Mouse (Mus musculus): Measurements from ENCODE around the gene Taok1.
"Not testable (repeated sequence)": the region's sequence is repeated elsewhere in the genome, so short reads cannot be mapped to it uniquely, and the experiment has no call there.

Gene Taok1

DNA sequence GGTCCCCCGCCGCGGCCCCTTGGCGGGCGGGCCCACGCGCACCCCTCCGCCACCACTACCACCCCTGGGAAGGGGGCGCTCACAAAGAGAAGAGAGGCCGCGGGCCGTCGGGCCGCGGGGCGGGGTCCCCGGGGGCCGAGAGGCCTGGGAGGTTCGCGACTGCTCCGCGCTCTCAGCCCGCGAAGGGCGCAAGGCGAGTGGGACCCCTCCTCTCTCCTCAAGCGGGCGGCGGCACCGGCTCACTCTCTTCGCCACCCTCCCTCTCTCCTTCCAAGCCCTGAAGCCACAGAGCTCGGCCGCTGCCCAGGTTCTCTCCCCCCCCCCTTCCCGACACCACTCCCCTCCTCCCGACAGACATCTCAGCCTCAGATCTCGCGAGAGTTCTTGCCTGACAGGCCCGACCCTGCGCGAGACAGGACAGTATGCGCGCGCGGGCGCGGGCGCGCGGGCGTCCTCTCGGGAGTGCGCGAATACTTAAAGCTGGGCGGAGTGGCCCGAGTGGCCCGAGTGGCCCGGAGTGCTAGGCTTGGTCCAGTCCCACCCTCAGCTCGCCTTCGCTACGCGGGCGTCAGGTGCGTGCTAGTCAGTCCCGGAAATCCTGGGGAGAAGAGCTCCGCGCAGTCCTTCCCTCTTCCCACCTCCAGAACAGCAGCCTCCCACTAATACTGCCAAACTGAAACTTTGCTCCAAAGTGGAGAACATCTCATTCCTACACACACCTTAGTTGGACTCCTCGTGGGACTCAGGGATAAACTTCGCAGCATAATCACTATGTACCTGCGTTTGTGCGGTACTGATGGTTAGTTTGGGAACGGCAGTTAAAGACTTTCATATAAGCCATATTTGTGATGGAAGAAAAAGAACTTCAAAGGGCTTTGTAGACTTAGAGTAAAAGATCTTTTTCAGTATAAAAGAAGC, at the start of gene Taok1:
TSS of gene Taok1 (minus strand) at position 278 of the 918 bp plus-strand sequence.
- peak; percentile 96 for DNase-seq

DNA sequence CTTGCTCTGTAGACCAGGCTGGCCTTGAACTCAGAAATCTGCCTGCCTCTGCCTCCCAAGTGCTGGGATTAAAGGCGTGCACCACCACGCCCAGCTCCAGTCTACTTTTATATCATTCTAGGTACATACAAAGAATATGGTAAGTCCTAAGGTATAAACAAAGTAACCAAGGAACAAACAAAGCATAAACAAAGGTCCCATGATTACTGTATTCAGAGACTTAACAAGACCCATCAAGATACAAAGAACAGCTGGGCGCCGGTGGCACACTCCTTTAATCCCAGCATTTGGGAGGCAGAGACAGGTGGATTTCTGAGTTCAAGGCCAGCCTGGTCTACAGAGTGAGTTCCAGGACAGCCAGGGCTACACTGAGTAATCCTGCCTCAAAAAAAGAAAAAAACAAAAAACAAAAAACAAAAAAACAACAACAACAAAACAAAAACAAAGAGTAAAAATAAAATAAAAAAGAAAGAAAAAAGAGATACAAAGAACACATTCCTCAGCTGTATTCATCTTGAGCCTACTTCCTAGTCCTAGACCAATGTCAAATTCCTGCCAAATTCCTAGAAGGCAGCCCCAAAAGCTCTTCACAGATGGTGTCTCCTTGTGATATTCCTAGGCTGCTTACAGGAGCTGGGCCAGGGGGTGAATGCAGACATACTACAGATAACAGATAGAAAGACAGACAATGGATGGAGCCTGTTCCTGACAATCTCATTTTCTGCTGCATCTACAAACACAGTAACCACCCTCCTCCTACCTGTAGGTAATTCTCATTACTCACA, 46.0 kb upstream of the Taok1 start:
- not testable (repeated sequence) for DNase-seq

DNA sequence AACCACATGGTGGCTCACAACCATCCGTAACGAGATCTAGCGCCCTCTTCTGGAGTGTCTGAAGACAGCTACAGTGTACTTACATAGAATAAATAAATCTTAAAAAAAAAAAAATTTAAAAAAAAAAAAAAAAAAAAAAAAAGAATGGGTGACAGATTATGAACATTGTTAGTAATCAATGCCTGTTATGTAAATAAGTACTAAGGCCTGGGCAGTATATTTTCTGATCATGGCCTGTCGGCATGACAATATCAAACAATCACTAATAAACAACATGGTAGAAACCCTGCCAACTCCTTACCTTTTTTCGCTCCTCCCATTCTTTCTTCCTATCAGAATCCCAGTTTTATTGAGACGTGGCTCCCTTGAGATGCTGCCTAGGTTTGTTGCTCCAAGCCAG, 44.9 kb upstream of the Taok1 start:
- no peak for DNase-seq

DNA sequence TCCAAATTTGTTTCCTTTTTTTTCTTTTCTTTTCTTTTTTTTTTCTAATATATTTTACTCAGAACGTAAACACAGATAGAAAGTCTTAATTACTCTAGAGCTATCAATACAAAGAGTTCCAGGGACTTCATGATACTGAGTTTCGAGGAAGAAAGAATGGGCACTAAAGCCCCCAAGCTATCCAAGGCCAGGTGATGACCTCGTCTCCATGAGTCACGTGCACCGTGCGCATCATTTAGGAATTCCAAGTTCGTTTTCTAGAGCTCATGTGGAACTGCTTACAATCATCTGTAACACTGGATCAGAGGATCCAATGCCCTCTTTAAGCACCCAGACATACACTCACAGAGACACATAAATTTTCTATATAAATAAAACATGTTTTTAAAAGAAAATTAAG, 41.3 kb upstream of the Taok1 start:
- DNase-seq: no peak

DNA sequence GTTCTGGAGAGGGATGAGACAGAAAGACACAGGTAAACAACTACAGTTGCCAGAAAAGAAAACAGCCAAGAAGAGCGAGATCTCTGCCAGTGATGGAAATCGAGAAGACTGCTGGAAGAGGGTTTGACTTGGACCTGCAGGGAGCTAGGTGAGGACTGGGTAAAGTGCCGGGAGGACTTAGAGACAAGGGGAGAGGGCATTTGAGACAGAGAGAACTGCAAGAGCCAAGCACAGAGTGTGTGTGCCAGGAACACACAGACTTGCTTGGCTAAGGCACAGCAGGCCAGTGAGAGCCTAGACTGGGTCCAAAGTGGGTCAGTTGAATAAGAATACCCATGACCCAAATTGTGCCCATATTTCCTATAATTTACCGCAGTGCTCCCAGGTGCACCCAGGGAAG, 37.9 kb upstream of the Taok1 start:
- no peak for DNase-seq

DNA sequence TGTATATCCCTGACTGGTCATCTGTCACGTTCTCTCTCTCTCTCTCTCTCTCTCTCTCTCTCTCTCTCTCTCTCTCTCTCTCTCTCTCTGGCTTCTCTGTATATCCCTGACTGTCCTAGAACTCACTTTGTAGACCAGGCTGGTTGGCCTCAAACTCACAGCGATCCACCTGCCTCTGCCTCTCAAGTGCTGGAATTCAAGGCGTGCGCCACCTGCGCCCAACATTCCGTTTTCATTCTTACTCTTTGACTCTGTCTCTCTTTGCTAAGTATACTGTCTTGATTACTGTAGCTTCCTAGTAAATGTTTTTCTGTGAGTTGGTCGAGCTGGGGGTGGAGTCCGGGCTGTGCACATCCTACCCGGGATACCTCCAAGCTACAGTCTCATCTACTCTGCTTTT, 33.8 kb upstream of the Taok1 start:
- DNase-seq: no peak

DNA sequence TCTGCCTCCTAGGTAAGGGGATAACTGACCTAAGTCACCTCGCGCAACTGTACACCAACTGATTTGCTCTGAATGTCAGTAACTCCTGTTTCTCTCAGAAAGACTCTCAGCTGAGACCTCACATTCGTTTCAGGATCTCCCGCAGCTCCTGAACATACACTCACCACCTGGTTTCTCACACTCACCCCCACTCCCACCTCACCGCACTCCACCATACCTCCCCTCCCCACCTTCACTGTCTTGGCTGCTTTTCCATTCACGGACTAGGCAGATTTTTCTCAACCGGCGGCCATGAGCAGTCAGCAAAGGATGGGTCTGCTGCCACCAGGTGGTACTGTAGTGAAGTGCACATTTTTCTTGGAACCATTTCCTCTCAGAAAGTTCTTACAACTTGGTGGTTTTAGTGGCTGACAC, 22.6 kb upstream of the Taok1 start:
- peak; percentile 58 for DNase-seq

DNA sequence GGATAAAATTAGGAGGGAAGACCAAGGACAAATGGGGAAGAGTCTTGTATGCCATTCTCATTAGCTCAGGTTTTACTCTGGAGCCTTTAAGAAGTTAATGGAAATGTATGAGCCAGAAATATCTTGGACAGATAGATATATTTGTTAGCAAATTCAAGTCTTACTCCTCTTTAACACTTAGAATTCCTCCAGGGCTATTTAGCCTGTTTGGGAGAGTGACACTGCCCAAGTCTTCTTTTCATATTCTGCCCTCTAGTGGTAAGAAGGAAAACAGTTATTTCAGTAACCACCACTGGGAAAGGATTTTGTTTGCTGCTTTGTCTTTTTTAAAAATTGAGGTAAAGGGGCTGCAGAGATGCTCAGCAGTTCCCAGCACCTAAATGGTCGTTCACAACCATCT, 21.9 kb upstream of the Taok1 start:
- no peak for DNase-seq

DNA sequence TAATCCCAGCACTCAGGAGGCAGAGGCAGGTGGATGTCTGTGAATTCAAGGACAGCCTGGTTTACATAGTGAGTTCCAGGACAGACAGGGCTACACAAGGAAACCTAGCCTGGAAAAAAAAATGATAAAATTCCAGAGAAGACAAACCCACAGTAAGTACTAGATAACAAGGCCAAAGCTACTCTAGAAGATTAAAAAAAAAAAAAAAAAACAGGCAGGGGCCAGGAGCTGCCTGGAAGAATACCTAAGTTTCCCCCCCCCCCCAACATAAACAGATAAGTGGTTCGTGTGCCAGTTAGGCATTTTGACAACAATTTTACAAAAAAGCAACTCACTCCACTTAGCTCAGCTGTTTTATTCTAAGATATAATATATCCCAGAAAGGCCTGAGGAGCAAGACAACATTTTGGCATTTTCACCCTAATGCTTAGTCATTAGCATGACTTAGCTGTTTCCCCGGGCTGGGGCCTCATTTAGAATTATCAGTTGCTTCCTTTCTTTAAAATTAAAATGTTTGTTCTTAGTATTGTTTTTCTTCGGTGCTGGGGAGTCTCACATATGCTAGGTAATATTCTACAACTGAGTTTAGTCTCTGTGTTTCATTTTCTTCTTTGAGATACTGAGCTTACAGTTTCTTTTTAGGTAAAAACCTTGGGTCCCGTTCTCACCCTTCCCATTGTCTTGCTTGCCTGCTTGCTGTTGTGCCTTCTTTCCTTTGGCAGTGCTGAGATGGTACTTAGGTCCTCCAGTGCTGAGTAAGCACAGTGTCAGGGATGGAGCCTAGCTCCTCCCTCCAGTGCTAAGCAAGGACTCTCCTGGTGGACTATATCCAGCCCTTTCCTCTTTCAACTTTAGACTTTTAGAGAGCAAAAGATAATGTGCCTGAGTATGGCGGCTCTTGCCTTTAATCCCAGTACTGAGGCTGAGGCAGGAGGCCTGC, 19.3 kb upstream of the Taok1 start:
- no peak for DNase-seq

DNA sequence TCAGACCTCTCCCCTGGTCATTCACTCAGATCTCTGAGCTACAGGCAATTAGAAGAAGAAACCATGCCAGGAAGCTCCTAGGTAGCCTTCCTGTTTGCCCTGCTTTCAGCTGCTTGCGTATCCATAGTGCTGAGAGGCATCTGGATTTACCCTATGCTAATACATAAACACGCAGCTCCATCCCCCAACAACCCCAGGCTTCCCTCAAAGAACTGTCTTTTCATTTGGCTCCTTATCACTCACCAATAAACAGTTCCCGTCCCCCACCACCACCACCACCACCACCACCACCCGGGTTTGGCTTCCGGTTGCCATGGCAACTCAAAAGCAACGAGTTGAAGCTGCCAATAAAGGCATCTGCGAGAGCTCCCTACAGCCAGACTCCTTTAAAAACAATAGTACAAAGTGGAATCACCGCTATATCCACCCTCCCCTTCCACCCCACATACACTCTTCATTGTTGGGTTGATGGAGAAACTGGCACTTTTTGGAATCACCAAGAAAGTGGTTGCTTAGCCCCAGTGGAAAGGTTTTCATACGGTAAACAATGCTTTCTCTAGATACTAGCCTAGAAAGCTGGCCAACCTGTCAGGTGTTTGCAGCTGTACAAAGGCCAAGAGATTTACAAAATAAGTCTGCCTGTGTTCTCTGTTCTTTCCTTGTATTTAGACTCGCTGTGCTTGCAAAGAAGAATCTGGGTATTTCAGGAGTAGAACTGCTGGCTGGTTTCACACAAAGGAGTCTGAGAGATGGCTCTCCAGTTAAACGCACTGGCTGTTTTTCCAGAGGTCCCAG, 17.6 kb upstream of the Taok1 start:
- DNase-seq: peak; percentile 86

DNA sequence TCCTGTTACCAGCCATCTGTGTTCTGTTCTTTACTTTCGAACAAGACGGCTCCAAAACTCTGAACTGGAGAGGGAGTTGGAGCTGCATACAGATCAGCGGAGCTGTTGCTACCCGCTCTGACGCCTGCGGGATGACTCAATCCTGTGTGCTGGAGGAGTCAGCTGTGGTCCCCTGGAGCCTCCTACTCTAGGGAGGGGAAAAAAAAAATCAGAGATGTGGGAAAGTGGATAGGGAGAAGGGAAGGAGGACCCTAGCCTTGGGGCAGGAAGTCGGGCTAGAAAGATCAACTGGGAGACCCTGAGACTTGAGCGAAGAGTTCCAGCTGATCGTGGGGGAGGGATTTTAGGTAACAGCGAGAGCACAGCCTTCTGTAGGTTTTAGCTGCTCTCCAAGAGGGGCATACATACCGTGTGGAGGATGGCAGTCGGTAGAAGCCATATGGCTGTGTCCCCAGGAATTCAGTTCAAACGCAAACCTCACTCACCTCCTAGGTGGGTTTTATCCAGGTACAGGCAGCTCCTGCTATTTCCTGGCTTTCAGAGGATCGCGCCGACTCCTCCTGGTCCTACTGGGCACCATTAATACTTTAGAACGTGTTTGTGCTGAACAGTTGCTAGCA, 16.9 kb upstream of the Taok1 start:
- DNase-seq: peak; percentile 91

DNA sequence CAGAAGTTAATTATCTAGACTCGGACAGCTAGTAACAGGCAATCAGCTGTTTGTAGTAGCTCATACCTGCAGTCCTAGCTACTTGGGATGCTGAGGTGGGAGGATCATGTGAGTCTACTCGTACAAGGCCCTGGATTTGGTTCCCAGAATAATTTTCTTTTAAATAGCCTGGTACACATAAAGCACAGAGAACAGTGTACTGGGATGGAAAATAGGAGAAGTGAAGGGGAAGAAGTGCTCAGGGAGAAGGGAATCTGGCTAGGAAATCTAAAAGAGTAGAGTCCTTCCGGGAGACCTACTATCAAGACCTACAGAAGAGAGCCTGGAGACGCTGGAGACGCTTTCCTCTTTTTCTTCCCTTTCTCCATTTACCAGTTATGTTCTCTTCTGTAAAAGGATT, 16.4 kb upstream of the Taok1 start:
- no peak for DNase-seq

DNA sequence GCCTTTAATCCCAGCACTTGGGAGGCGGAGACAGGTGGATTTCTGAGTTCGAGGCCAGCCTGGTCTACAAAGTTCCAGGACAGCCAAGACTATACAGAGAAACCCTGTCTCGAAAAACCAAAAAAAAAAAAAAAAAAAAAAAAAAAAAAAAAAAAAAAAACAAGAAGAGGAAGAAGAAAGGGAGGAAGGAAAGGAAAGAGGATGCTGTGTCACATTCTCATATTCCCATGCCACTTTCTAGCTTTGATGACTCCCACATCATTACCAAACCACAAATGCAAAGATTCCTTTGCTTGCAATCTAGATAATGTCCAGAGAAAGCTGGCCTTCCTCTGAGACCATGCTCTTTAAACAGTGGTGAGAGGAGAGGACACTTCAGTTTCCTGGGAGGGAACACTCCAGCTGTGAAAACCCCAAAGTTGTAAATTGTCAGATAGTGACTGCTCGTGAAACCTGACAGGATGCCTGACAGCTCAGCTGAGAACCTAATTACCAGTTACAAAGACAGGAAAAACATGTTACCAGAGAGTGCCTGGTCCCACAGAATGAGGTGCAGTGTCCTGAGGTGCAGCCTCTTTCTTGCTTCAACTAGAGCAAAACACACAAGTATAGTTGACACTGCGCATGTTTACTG, 14.4 kb upstream of the Taok1 start:
- no peak for DNase-seq

DNA sequence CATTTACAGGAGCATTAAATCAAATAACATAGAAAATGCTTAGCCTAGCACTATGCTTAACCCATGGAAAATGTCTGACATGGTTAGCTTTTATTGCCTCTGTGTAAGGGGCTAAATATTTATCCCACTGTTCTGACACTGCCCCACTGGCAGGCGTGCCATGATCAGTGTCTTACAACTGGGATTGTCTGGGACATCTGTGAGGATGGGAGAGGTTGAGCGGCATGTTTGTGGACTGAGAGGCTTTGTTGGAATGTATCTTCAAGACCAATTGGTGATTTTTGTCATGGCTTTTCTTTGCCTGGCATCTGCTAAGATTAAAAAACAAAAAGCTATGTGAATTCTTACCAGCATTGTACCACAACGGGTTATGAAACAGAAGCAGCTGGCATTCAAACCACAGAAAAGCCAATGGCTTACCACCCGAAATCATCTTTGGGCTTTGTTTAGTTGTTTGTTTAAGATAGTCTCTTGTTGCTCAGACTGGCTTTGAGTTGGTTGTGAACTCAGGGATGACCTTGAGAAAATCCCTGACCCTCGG, 7.5 kb upstream of the Taok1 start:
- no peak for DNase-seq

DNA sequence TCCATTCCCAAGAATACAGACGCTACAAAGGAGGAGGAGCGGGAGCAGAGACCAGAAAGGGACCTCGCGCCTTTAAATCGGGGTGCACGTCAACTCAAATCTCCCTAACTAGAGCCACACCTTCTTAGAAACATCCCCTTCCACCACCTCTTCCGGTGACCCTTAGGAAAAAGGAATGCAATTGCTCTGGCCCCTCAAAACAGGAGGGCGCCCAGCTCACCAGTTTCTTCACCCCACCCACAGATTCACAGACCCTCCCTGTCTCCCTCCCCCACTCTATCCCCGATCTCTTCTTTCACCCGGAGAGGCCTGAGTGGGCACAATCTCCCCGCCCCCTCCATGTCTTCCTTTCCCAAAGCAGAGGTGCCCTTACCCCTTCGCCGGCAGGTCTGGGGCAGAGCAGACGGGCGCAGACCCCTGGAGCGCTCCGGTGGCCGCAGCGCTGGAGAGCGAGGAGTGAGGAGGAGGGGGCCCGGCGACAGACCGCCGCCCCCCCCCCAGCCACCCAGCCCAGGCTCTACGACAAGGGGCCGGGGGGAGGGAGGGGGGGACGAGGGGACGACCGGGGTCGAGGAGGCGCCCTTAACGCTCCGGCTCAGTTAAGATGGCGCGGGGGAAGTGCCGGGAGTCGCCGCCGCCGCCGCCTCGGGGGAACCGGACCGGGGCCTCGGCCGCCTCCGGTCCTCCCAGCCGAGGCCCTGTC, 629 bp downstream of the Taok1 start:
- DNase-seq: peak; percentile 17

DNA sequence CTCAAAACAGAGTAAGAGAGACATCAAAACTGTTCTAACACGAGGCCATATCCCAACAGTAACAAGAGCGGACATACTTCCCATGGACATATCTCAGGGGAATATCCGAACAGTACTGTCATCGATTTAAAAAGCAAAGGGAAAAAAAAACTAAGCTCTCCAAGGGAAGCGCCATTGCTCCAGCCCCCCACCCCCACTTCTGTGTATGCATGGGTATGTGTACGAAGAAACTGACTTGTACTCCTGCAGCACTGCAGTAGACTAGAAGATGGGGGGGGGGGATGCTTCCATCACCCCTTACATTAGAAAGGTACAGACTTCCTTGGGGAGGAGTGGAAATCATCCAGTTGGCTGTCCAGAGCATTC, 1.2 kb downstream of the Taok1 start:
- DNase-seq: no peak

DNA sequence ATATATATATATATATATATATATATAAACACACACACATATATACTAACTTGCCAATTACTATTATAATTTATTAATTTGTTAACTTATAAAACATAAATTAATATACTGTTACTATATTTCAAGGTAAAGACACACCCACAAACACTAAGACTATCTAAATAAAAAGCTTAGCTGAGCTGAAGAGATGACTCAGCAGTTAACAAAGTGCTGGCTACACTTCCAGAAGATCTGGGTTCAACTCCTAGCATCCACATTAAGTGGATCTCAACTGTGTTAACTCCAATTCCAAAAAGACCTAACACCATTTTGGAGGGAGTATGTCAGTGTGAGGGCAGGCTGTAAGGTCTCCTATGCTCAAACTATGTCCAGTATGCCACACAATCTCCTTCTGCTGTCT, 10.3 kb downstream of the Taok1 start:
- no peak for DNase-seq

DNA sequence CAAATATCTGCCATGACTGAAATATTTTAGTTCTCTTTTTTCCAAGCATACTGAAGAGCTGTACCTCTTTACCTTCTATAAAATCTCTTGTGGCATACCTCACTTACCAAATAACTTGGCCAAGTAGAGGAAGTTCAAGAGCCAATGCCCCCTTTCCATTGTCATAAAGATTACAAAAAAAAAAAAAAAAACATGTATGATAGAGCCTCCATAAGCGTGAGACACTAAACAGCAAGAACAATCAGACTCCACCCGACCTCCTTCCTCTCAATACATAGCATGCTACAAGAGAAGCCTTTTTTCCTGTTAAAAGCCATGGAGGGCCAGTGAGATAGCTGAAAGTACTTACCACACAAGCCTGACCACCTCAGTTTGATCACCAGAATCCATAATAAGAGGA, 16.2 kb downstream of the Taok1 start:
- no peak for DNase-seq

DNA sequence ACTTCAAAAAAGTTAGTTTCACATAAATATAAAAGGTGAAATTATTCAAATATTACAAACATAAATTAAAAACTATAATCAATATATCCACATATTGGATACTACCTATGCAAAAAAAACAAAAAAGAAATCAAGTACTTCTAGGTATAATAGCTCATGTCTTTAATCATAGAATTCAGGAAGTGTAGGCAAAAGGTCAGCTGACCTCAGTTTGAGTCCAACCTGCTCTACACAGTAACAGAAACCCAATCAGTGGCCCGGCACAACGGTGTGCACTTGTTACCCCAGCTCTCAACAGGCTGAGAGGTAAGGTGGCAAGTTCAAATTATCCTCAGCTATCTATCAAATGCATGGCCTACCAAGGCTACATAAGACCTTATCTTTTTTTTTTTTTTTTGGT, 16.8 kb downstream of the Taok1 start:
- DNase-seq: no peak

DNA sequence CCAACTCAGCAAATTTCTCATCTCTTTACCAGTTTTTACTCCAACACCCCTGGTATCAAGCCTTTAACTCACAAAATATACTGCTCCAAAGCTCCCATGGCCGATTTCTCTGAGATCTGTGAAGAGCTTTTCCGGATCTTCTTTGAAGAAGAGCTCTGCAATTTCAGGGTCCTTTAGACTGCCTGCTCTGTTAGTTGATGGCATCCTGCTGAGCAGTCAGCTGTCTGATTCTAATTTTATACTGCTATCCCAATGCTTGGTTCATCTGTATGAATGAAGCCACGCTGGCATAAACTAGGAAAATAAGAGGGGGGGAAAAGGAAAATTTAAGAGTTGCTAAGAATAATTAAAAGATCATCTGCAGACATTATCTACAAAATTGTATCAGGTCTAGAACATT, 22.4 kb downstream of the Taok1 start:
- no peak for DNase-seq

All from layer of hippocampus, adult 9-11 months (tissue).